Mouse (Mus musculus): ENCODE measurements at regions not wholly inside any gene's neighbourhood (a gene's known extent, or its start where the extent isn't known, plus 50 kb on each side); places are given as distances from the start of the nearest gene placed in this dataset.
A peak's percentile ranks its signal among the peaks of the same experiment; 100 is the strongest.

DNA sequence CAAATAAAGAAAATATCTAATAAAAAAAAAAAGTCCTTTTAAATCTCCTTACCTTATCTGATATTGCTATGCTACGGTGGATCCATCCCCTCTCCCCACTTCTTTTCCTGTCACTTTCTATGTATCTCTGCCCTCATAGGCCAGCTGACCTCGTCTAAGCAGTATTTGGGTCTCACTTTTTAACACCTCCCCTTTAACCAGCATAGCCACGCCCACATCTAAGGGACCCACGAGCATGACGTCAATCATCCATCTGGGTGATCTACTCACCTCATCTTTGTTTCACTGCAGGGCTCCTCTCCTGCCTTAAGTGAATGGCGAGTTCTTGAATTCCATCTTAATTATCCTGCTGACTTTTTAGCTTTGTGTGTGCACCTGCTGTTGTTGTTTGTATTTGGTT, 97.4 kb upstream of the Arhgap5 start:
- Histone ChIP-seq H3K27me3 (ENCODE audit: control insufficient read depth, insufficient read depth, low read length) (no peaks in the 10 kb centered on the region), H3K4me3 (replicated peaks; ENCODE audit: insufficient read depth, low read depth, low read length) (no peak overlapping the region), H3K4me1 (ENCODE audit: control insufficient read depth, insufficient read depth, low read length) (no peaks in the 10 kb centered on the region), H3K27ac (ENCODE audit: insufficient read depth, low read length) (no peak overlapping the region)
- TF ChIP-seq CTCF (IDR thresholded peaks at IDR 0.05; ENCODE audit: borderline replicate concordance, insufficient read depth, low read depth, low read length): no peak
- TF ChIP-seq POLR2A (IDR thresholded peaks at IDR 0.05; ENCODE audit: borderline replicate concordance, insufficient read depth, low read length): no peak
- DNase-seq: no peak
- 73% methylated on average over 6 of the region's 6 CpGs for WGBS

DNA sequence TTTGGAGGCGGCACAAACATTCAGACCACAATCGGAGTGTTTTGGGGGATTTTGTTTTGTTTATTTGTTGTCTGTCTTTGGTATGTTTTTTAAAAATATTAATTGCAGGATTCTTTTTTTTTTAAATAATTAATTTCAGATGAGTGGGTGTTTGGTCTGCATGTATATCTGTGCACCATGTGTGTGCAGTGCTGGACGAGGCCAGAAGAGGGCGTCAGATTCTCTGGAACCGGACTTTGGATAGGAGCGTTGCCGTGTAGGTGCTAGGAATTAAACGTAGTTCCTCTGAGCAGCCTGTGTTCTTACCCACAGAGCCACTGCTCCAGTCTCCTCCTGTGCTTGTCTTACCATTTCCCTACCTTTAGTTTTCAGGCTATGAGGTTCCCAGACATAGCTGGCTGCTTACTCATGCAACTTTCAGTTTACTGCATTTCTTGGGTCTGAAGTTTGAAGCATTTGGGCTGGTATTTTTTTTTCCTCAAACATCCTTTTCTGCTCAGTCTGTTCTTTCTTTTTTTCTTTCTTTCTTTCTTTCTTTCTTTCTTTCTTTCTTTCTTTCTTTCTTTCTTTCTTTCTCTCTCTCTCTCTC, 95.4 kb upstream of the Arhgap5 start:
- Histone ChIP-seq H3K27me3 (ENCODE audit: control insufficient read depth, insufficient read depth, low read length) (no peaks in the 10 kb centered on the region), H3K4me3 (replicated peaks; ENCODE audit: insufficient read depth, low read depth, low read length) (no peak overlapping the region), H3K27ac (ENCODE audit: insufficient read depth, low read length) (no peak overlapping the region), H3K4me1 (ENCODE audit: control insufficient read depth, insufficient read depth, low read length) (no peaks in the 10 kb centered on the region)
- DNase-seq: no peak
- 89% methylated on average over 8 of the region's 8 CpGs for WGBS
- TF ChIP-seq CTCF (IDR thresholded peaks at IDR 0.05; ENCODE audit: borderline replicate concordance, insufficient read depth, low read depth, low read length): no peak
- TF ChIP-seq POLR2A (IDR thresholded peaks at IDR 0.05; ENCODE audit: borderline replicate concordance, insufficient read depth, low read length): no peak

DNA sequence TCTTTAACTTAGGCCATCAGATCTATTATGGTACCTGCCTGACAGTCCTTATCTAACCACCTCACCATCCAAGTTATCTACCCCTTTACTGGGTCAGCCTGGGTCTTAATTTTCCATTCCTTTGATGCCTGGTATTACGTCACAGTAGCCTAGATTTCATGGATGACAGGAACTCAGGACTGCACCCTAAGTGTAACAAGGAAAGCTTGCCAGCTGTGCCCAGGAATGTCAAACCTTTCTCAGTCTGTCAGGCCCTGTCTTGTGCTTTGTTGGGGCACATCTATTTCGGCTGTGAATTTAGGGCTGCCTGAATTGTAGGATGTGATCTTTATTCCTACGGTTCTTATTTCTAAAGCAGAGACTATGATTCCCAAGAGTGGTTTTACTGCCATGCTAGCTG, 94.6 kb upstream of the Arhgap5 start:
- WGBS: 89% methylated on average over 3 of the region's 3 CpGs
- TF ChIP-seq CTCF (IDR thresholded peaks at IDR 0.05; ENCODE audit: borderline replicate concordance, insufficient read depth, low read depth, low read length): no peak
- TF ChIP-seq POLR2A (IDR thresholded peaks at IDR 0.05; ENCODE audit: borderline replicate concordance, insufficient read depth, low read length): no peak
- Histone ChIP-seq H3K4me3 (replicated peaks; ENCODE audit: insufficient read depth, low read depth, low read length) (no peak overlapping the region), H3K27me3 (ENCODE audit: control insufficient read depth, insufficient read depth, low read length) (no peaks in the 10 kb centered on the region), H3K4me1 (ENCODE audit: control insufficient read depth, insufficient read depth, low read length) (no peaks in the 10 kb centered on the region), H3K27ac (ENCODE audit: insufficient read depth, low read length) (no peak overlapping the region)
- no peak for DNase-seq

DNA sequence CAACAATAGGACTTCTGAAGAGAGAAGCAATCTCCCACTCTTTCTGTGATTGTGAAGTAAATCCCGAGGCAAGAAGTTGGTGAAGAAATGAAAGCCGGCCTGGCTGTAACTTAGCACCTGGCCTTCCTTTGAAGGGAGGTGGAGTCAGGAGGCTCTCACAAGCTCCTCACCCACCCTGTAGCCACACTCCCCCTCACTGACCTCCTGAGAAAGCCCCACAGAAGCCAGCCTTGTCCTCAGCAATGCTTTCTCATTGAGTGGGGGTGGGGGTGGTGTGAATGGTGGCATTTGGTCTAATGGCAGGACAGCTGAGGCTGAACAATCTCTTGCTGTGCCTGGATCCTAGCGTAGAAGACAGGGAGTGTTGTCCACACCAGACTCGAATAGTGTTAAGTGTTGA, 91.6 kb upstream of the Arhgap5 start:
- TF ChIP-seq POLR2A (IDR thresholded peaks at IDR 0.05; ENCODE audit: borderline replicate concordance, insufficient read depth, low read length) (no peak), CTCF (IDR thresholded peaks at IDR 0.05; ENCODE audit: borderline replicate concordance, insufficient read depth, low read depth, low read length) (no peak)
- no peaks in the 10 kb centered on the region for H3K4me1 ChIP-seq (ENCODE audit: control insufficient read depth, insufficient read depth, low read length)
- WGBS: 75% methylated on average over 4 of the region's 4 CpGs
- no peak for DNase-seq
- no peak overlapping the region for H3K4me3 ChIP-seq (replicated peaks; ENCODE audit: insufficient read depth, low read depth, low read length)
- H3K27ac ChIP-seq (ENCODE audit: insufficient read depth, low read length): no peak overlapping the region
- H3K27me3 ChIP-seq (ENCODE audit: control insufficient read depth, insufficient read depth, low read length): no peaks in the 10 kb centered on the region

DNA sequence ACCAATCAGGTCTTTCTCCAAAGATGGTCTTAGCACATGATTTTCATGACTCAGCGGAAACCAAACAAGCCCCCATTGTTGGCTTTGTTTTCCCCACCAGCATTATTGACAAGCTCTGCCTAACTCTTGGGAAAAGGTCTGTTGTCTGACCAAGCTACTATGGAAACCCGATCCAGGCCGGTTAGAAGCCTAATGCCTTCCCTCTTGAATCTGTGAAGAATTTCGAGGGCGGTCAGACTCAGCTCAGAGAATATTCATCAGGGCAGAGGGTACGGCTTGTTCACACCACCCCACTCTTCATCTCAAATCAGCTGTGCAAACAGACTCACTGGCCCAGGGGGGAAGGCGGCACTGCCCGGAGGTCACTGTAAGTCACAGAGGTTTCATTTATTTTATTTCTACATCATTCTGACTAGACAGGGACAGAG, 90.7 kb upstream of the Arhgap5 start:
- Histone ChIP-seq H3K4me1 (ENCODE audit: control insufficient read depth, insufficient read depth, low read length) (no peaks in the 10 kb centered on the region), H3K4me3 (replicated peaks; ENCODE audit: insufficient read depth, low read depth, low read length) (no peak overlapping the region), H3K27me3 (ENCODE audit: control insufficient read depth, insufficient read depth, low read length) (no peaks in the 10 kb centered on the region), H3K27ac (ENCODE audit: insufficient read depth, low read length) (no peak overlapping the region)
- no peak for TF ChIP-seq CTCF (IDR thresholded peaks at IDR 0.05; ENCODE audit: borderline replicate concordance, insufficient read depth, low read depth, low read length)
- no peak for TF ChIP-seq POLR2A (IDR thresholded peaks at IDR 0.05; ENCODE audit: borderline replicate concordance, insufficient read depth, low read length)
- DNase-seq: peak in 1 of 2 experiments; percentile 27
- 33% methylated on average over 8 of the region's 8 CpGs for WGBS

DNA sequence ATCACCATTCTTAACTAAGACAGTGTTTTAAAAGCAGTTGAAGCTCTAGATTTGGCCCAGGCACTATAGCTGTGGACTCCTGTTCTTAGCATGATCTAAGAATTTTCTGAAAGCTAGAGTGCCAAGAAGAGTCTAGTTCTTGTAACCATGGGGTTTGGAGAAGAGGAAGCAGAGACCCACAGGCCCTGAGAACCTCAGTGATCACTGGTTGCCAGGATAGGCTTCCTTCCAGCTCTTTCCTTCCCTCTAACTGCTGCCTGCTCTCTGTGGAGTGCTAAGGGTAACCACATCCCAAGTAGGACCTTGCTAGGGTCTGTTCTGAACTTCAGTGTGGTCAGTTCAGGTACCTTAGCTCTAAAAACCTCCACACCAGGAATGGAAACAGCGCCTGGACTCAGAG, 81.0 kb upstream of the Arhgap5 start:
- 92% methylated on average over 1 of the region's 1 CpGs for WGBS
- DNase-seq: no peak
- TF ChIP-seq CTCF (IDR thresholded peaks at IDR 0.05; ENCODE audit: borderline replicate concordance, insufficient read depth, low read depth, low read length): no peak
- no peak for TF ChIP-seq POLR2A (IDR thresholded peaks at IDR 0.05; ENCODE audit: borderline replicate concordance, insufficient read depth, low read length)
- H3K4me3 ChIP-seq (replicated peaks; ENCODE audit: insufficient read depth, low read depth, low read length): no peak overlapping the region
- H3K4me1 ChIP-seq (ENCODE audit: control insufficient read depth, insufficient read depth, low read length): no peaks in the 10 kb centered on the region
- H3K27ac ChIP-seq (ENCODE audit: insufficient read depth, low read length): no peak overlapping the region
- no peaks in the 10 kb centered on the region for H3K27me3 ChIP-seq (ENCODE audit: control insufficient read depth, insufficient read depth, low read length)

DNA sequence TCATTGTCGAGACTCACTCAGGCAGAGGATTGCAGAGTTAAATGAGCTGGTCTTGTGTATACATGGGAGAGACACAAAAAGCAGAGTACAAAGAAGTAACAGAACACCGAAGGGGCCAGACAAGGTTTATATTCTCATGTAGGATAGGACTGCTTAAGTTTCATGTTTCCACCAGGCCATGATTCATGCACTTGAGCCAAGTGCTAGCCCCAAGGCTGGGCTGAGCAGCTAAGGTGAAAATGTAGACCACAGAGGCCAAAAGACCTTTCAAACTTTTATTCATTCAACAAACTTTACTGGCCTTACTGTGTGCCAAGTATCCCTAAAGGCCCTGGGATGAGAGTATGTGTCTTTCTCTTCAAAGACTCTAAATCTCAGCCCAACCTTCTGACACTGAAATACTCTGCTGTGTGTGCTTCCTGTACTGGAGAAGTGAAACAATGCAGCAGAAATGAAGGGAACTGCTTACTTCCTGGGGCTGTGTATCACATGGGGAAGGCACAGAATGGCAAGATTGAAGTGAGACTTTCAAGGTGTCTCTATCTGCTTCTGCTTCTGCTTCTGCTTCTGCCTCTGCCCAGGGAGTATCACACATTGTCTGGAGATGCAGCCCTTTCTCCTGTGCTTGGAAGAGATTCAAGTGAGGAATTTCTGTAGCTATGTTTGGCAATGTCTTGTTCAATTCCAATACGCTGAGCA, 79.3 kb upstream of the Arhgap5 start:
- Histone ChIP-seq H3K27ac (ENCODE audit: insufficient read depth, low read length) (no peak overlapping the region), H3K27me3 (ENCODE audit: control insufficient read depth, insufficient read depth, low read length) (no peaks in the 10 kb centered on the region), H3K4me1 (ENCODE audit: control insufficient read depth, insufficient read depth, low read length) (no peaks in the 10 kb centered on the region), H3K4me3 (replicated peaks; ENCODE audit: insufficient read depth, low read depth, low read length) (no peak overlapping the region)
- TF ChIP-seq CTCF (IDR thresholded peaks at IDR 0.05; ENCODE audit: borderline replicate concordance, insufficient read depth, low read depth, low read length) (no peak), POLR2A (IDR thresholded peaks at IDR 0.05; ENCODE audit: borderline replicate concordance, insufficient read depth, low read length) (no peak)
- 68% methylated on average over 3 of the region's 3 CpGs for WGBS
- no peak for DNase-seq

DNA sequence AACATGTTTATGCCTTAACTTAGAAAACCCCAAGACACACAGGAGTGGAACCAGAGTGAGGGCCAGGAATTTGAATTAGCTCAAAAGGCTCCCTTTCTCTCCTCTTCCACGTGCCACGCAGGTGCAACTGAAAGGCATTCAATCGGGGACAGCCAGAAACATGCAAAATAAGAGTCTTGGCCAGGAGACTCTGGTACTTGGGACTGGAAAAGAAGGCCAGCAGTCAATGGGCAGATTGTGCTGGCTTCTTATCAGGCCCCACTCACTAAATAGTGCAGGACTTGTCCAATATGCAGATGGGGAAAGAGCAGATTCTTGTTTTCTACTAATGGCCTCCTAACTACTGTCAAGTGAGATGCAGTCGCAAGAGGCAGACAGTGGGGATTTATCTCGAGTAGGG, 73.8 kb upstream of the Arhgap5 start:
- TF ChIP-seq POLR2A (IDR thresholded peaks at IDR 0.05; ENCODE audit: borderline replicate concordance, insufficient read depth, low read length) (no peak), CTCF (IDR thresholded peaks at IDR 0.05; ENCODE audit: borderline replicate concordance, insufficient read depth, low read depth, low read length) (no peak)
- no peaks in the 10 kb centered on the region for H3K27me3 ChIP-seq (ENCODE audit: control insufficient read depth, insufficient read depth, low read length)
- no peak overlapping the region for H3K27ac ChIP-seq (ENCODE audit: insufficient read depth, low read length)
- H3K4me3 ChIP-seq (replicated peaks; ENCODE audit: insufficient read depth, low read depth, low read length): no peak overlapping the region
- DNase-seq: no peak
- H3K4me1 ChIP-seq (ENCODE audit: control insufficient read depth, insufficient read depth, low read length): no peaks in the 10 kb centered on the region
- 70% methylated on average over 5 of the region's 5 CpGs for WGBS

All from cerebellum, adult 2 months (tissue).